Mouse (Mus musculus): ENCODE data around the gene Eya4. TPM values are rescaled to one million over a fixed set of nuclear protein-coding genes. Genes with fewer than 3 reads are reported as not detected.

Gene Eya4
- polyA plus RNA-seq, 1 experiment from 2014 or later, result 0.21 TPM

GRCm38 (mm10) chr10:23252180-23252579 is 98.4 kb downstream of the Eya4 start:
- H3K4me1 ChIP-seq (ENCODE audit: control insufficient read depth, insufficient read depth, low read length), result no peaks in the 10 kb centered on the region
- 44% methylated on average over 4 of the region's 4 CpGs for WGBS
- no peaks in the 10 kb centered on the region for H3K36me3 ChIP-seq (ENCODE audit: control insufficient read depth, insufficient read depth, low read length)
- no peaks in the 10 kb centered on the region for H3K9me3 ChIP-seq (ENCODE audit: control insufficient read depth, low read length)
- no peaks in the 10 kb centered on the region for H3K27me3 ChIP-seq (ENCODE audit: control insufficient read depth, insufficient read depth, low read length)
- no peak overlapping the region for H3K4me2 ChIP-seq (ENCODE audit: low read depth, low read length)
- H3K9ac ChIP-seq (replicated peaks; ENCODE audit: low read depth, low read length), result no peak overlapping the region
- ATAC-seq (ENCODE audit: low read depth), result no peak
- H3K27ac ChIP-seq (ENCODE audit: low read depth, low read length), result no peak overlapping the region
- H3K4me3 ChIP-seq (ENCODE audit: low read depth, low read length), result no peak overlapping the region

GRCm38 (mm10) chr10:23246485-23246884 is 104.1 kb downstream of the Eya4 start:
- H3K27me3 ChIP-seq (ENCODE audit: control insufficient read depth, insufficient read depth, low read length), result no peaks in the 10 kb centered on the region
- 75% methylated on average over 3 of the region's 3 CpGs for WGBS
- no peak for ATAC-seq (ENCODE audit: low read depth)

GRCm38 (mm10) chr10:23236918-23237317 is 113.7 kb downstream of the Eya4 start:
- 72% methylated on average over 11 of the region's 11 CpGs for WGBS
- no peak overlapping the region for H3K4me2 ChIP-seq (ENCODE audit: low read depth, low read length)
- H3K27ac ChIP-seq (ENCODE audit: low read depth, low read length), result no peak overlapping the region
- no peak for ATAC-seq (ENCODE audit: low read depth)
- no peaks in the 10 kb centered on the region for H3K27me3 ChIP-seq (ENCODE audit: control insufficient read depth, insufficient read depth, low read length)
- no peaks in the 10 kb centered on the region for H3K4me1 ChIP-seq (ENCODE audit: control insufficient read depth, insufficient read depth, low read length)
- no peak overlapping the region for H3K4me3 ChIP-seq (ENCODE audit: low read depth, low read length)
- H3K9ac ChIP-seq (replicated peaks; ENCODE audit: low read depth, low read length), result no peak overlapping the region
- no peaks in the 10 kb centered on the region for H3K36me3 ChIP-seq (ENCODE audit: control insufficient read depth, insufficient read depth, low read length)
- no peaks in the 10 kb centered on the region for H3K9me3 ChIP-seq (ENCODE audit: control insufficient read depth, low read length)

More at GRCm38 (mm10) chr10:23246485-23246884, 104.1 kb downstream of the Eya4 start:
- Histone ChIP-seq H3K36me3 (ENCODE audit: control insufficient read depth, insufficient read depth, low read length) (no peaks in the 10 kb centered on the region), H3K27ac (ENCODE audit: low read depth, low read length) (no peak overlapping the region), H3K4me3 (ENCODE audit: low read depth, low read length) (no peak overlapping the region), H3K9me3 (ENCODE audit: control insufficient read depth, low read length) (no peaks in the 10 kb centered on the region), H3K4me2 (ENCODE audit: low read depth, low read length) (no peak overlapping the region), H3K9ac (replicated peaks; ENCODE audit: low read depth, low read length) (no peak overlapping the region), H3K4me1 (ENCODE audit: control insufficient read depth, insufficient read depth, low read length) (no peaks in the 10 kb centered on the region)

- H3K4me3 ChIP-seq (ENCODE audit: low read depth, low read length), result no peak overlapping the region
- no peaks in the 10 kb centered on the region for H3K9me3 ChIP-seq (ENCODE audit: control insufficient read depth, low read length)
- WGBS, result 81% methylated on average over 4 of the region's 4 CpGs
- no peaks in the 10 kb centered on the region for H3K4me1 ChIP-seq (ENCODE audit: control insufficient read depth, insufficient read depth, low read length)
- H3K4me2 ChIP-seq (ENCODE audit: low read depth, low read length), result no peak overlapping the region
- H3K9ac ChIP-seq (replicated peaks; ENCODE audit: low read depth, low read length), result no peak overlapping the region
- ATAC-seq (ENCODE audit: low read depth), result no peak
- H3K36me3 ChIP-seq (ENCODE audit: control insufficient read depth, insufficient read depth, low read length), result no peaks in the 10 kb centered on the region
- no peak overlapping the region for H3K27ac ChIP-seq (ENCODE audit: low read depth, low read length)
- no peaks in the 10 kb centered on the region for H3K27me3 ChIP-seq (ENCODE audit: control insufficient read depth, insufficient read depth, low read length)
These were observed 115.2 kb downstream of the Eya4 start for GRCm38 (mm10) chr10:23235405-23235804.

GRCm38 (mm10) chr10:23233425-23233824 is 117.2 kb downstream of the Eya4 start:
- Histone ChIP-seq H3K27ac (ENCODE audit: low read depth, low read length) (no peak overlapping the region), H3K9me3 (ENCODE audit: control insufficient read depth, low read length) (no peaks in the 10 kb centered on the region), H3K4me3 (ENCODE audit: low read depth, low read length) (no peak overlapping the region), H3K36me3 (ENCODE audit: control insufficient read depth, insufficient read depth, low read length) (no peaks in the 10 kb centered on the region), H3K27me3 (ENCODE audit: control insufficient read depth, insufficient read depth, low read length) (no peaks in the 10 kb centered on the region), H3K4me2 (ENCODE audit: low read depth, low read length) (no peak overlapping the region), H3K9ac (replicated peaks; ENCODE audit: low read depth, low read length) (no peak overlapping the region), H3K4me1 (ENCODE audit: control insufficient read depth, insufficient read depth, low read length) (no peaks in the 10 kb centered on the region)
- WGBS, result 69% methylated on average over 6 of the region's 6 CpGs
- no peak for ATAC-seq (ENCODE audit: low read depth)

GRCm38 (mm10) chr10:23230863-23231262 is 119.7 kb downstream of the Eya4 start:
- H3K9ac ChIP-seq (replicated peaks; ENCODE audit: low read depth, low read length), result no peak overlapping the region
- H3K4me3 ChIP-seq (ENCODE audit: low read depth, low read length), result no peak overlapping the region
- H3K36me3 ChIP-seq (ENCODE audit: control insufficient read depth, insufficient read depth, low read length), result no peaks in the 10 kb centered on the region
- 78% methylated on average over 5 of the region's 5 CpGs for WGBS
- H3K4me1 ChIP-seq (ENCODE audit: control insufficient read depth, insufficient read depth, low read length), result no peaks in the 10 kb centered on the region
- H3K9me3 ChIP-seq (ENCODE audit: control insufficient read depth, low read length), result no peaks in the 10 kb centered on the region
- H3K4me2 ChIP-seq (ENCODE audit: low read depth, low read length), result no peak overlapping the region
- ATAC-seq (ENCODE audit: low read depth), result no peak
- no peak overlapping the region for H3K27ac ChIP-seq (ENCODE audit: low read depth, low read length)
- no peaks in the 10 kb centered on the region for H3K27me3 ChIP-seq (ENCODE audit: control insufficient read depth, insufficient read depth, low read length)

- no peak for ATAC-seq (ENCODE audit: low read depth)
- Histone ChIP-seq H3K27me3 (ENCODE audit: control insufficient read depth, insufficient read depth, low read length) (no peaks in the 10 kb centered on the region), H3K27ac (ENCODE audit: low read depth, low read length) (no peak overlapping the region), H3K9ac (replicated peaks; ENCODE audit: low read depth, low read length) (no peak overlapping the region), H3K4me2 (ENCODE audit: low read depth, low read length) (no peak overlapping the region), H3K4me3 (ENCODE audit: low read depth, low read length) (no peak overlapping the region), H3K4me1 (ENCODE audit: control insufficient read depth, insufficient read depth, low read length) (no peaks in the 10 kb centered on the region), H3K9me3 (ENCODE audit: control insufficient read depth, low read length) (no peaks in the 10 kb centered on the region), H3K36me3 (ENCODE audit: control insufficient read depth, insufficient read depth, low read length) (no peaks in the 10 kb centered on the region)
- 83% methylated on average over 5 of the region's 5 CpGs for WGBS
These were observed 127.2 kb downstream of the Eya4 start for GRCm38 (mm10) chr10:23223336-23223735.

- Histone ChIP-seq H3K36me3 (ENCODE audit: control insufficient read depth, insufficient read depth, low read length) (no peaks in the 10 kb centered on the region), H3K9me3 (ENCODE audit: control insufficient read depth, low read length) (no peaks in the 10 kb centered on the region), H3K27me3 (ENCODE audit: control insufficient read depth, insufficient read depth, low read length) (no peaks in the 10 kb centered on the region), H3K4me3 (ENCODE audit: low read depth, low read length) (no peak overlapping the region), H3K4me2 (ENCODE audit: low read depth, low read length) (no peak overlapping the region), H3K27ac (ENCODE audit: low read depth, low read length) (no peak overlapping the region), H3K9ac (replicated peaks; ENCODE audit: low read depth, low read length) (no peak overlapping the region), H3K4me1 (ENCODE audit: control insufficient read depth, insufficient read depth, low read length) (no peaks in the 10 kb centered on the region)
- ATAC-seq (ENCODE audit: low read depth), result no peak
- 63% methylated on average over 3 of the region's 3 CpGs for WGBS
These were observed 130.2 kb downstream of the Eya4 start for GRCm38 (mm10) chr10:23220432-23220831.

- 66% methylated on average over 4 of the region's 4 CpGs for WGBS
- Histone ChIP-seq H3K36me3 (ENCODE audit: control insufficient read depth, insufficient read depth, low read length) (no peaks in the 10 kb centered on the region), H3K9me3 (ENCODE audit: control insufficient read depth, low read length) (no peaks in the 10 kb centered on the region), H3K4me2 (ENCODE audit: low read depth, low read length) (no peak overlapping the region), H3K4me1 (ENCODE audit: control insufficient read depth, insufficient read depth, low read length) (no peaks in the 10 kb centered on the region), H3K27ac (ENCODE audit: low read depth, low read length) (no peak overlapping the region), H3K4me3 (ENCODE audit: low read depth, low read length) (no peak overlapping the region), H3K27me3 (ENCODE audit: control insufficient read depth, insufficient read depth, low read length) (no peaks in the 10 kb centered on the region), H3K9ac (replicated peaks; ENCODE audit: low read depth, low read length) (no peak overlapping the region)
- no peak for ATAC-seq (ENCODE audit: low read depth)
These were observed 133.8 kb downstream of the Eya4 start for GRCm38 (mm10) chr10:23216815-23217214.

GRCm38 (mm10) chr10:23211381-23211780 is 139.2 kb downstream of the Eya4 start:
- no peak for ATAC-seq (ENCODE audit: low read depth)
- H3K9me3 ChIP-seq (ENCODE audit: control insufficient read depth, low read length), result no peaks in the 10 kb centered on the region
- H3K36me3 ChIP-seq (ENCODE audit: control insufficient read depth, insufficient read depth, low read length), result no peaks in the 10 kb centered on the region
- no peak overlapping the region for H3K4me2 ChIP-seq (ENCODE audit: low read depth, low read length)
- WGBS, result 91% methylated on average over 2 of the region's 2 CpGs
- H3K9ac ChIP-seq (replicated peaks; ENCODE audit: low read depth, low read length), result no peak overlapping the region
- no peak overlapping the region for H3K27ac ChIP-seq (ENCODE audit: low read depth, low read length)
- no peaks in the 10 kb centered on the region for H3K27me3 ChIP-seq (ENCODE audit: control insufficient read depth, insufficient read depth, low read length)
- H3K4me1 ChIP-seq (ENCODE audit: control insufficient read depth, insufficient read depth, low read length), result no peaks in the 10 kb centered on the region
- H3K4me3 ChIP-seq (ENCODE audit: low read depth, low read length), result no peak overlapping the region

Measured in neural tube, embryonic 14.5 days (tissue).